Mouse (Mus musculus): Measurements from ENCODE around the gene Fdx1.

- TF ChIP-seq CHD2 (IDR thresholded peaks at IDR 0.05; ENCODE audit: low read length): no peak
- TF ChIP-seq GABPA (IDR thresholded peaks at IDR 0.05; ENCODE audit: insufficient replicate concordance, low read depth, low read length): no peak
- no peak for TF ChIP-seq CHD1 (IDR thresholded peaks at IDR 0.05; ENCODE audit: low read depth, low read length)
- no peak for TF ChIP-seq POLR2A (IDR thresholded peaks at IDR 0.05; ENCODE audit: low read depth, low read length)
- peak; percentile 79 to 94 for TF ChIP-seq CTCF (conservative IDR thresholded peaks at IDR 0.05 in 1 of 2, IDR thresholded peaks at IDR 0.05 in 1 of 2; ENCODE audit: low read depth in 2 of 2, low read length in 2 of 2)
- no peak for TF ChIP-seq MAX (IDR thresholded peaks at IDR 0.05; ENCODE audit: low read length)
- peak; percentile 56; the same call in 1 of the 2 replicates for TF ChIP-seq ETS1 (conservative IDR thresholded peaks at IDR 0.05; ENCODE audit: low read depth, low read length)
- peak; percentile 20; the same call in 1 of the 2 replicates for TF ChIP-seq NELFE (IDR thresholded peaks at IDR 0.05; ENCODE audit: low read depth, low read length)
Observed at GRCm38 (mm10) chr9:51908838-51909237, 54.5 kb downstream of the Fdx1 start.

Measured in CH12.LX (cell line).